Mouse (Mus musculus) embryonic facial prominence, embryonic 14.5 days (tissue): Measurements from ENCODE around the gene Rapgef6. TPM values are rescaled to one million over a fixed set of nuclear protein-coding genes. Genes with fewer than 3 reads are reported as not detected.

ENCODE experiments used
- ATAC-seq: fragments of 200-750 bp; cut with Nextera tagmentation; 2 replicates; pipeline ENCODE4 v1.8.0; 2017; ENCODE audit warnings: low read depth, moderate number of reproducible peaks, moderate TSS enrichment
- DNase-seq: peaks from one replicate; pipeline ENCODE4 v3.0.0-alpha.2; 2015; ENCODE audit warnings: low spot score
- H3K27ac ChIP-seq: fragments of 300-500 bp; sonication (generic); replicated peaks from 2 replicates; pipeline ENCODE4 v1.5.1; 2014; ENCODE audit warnings: low read depth, mild to moderate bottlenecking, low read length, moderate library complexity
- H3K27me3 ChIP-seq: fragments of 300-500 bp; sonication (generic); replicated peaks from 2 replicates; pipeline ENCODE4 v1.6.1; 2014; ENCODE audit warnings: low read length; ENCODE audit not compliant: control insufficient read depth, insufficient read depth
- H3K36me3 ChIP-seq: fragments of 300-500 bp; sonication (generic); 2 replicates; pipeline ENCODE4 v1.6.1; 2014; ENCODE audit warnings: low read length, mixed read lengths; ENCODE audit not compliant: control insufficient read depth, insufficient read depth
- H3K4me1 ChIP-seq: fragments of 300-500 bp; sonication (generic); 2 replicates; pipeline ENCODE4 v1.6.1; 2014; ENCODE audit warnings: antibody characterized with exemption, low read length; ENCODE audit not compliant: control insufficient read depth, insufficient read depth
- H3K4me2 ChIP-seq: fragments of 300-500 bp; sonication (generic); 2 replicates; pipeline ENCODE4 v1.6.1; 2014; ENCODE audit warnings: low read depth, mild to moderate bottlenecking, low read length, moderate library complexity, mixed read lengths
- H3K4me3 ChIP-seq: fragments of 300-500 bp; sonication (generic); 2 replicates; pipeline ENCODE4 v1.5.1; 2014; ENCODE audit warnings: low read depth, mild to moderate bottlenecking, low read length
- H3K9ac ChIP-seq: fragments of 300-500 bp; sonication (generic); 2 replicates; pipeline ENCODE4 v1.6.1; 2014; ENCODE audit warnings: low read depth, mild to moderate bottlenecking, low read length, moderate library complexity, mixed read lengths
- H3K9me3 ChIP-seq: fragments of 300-500 bp; sonication (generic); 2 replicates; pipeline ENCODE4 v1.6.1; 2016; ENCODE audit warnings: low read length; ENCODE audit not compliant: control insufficient read depth
- WGBS: fragments of 180-500 bp; shearing (Covaris S2); extraction: QIAGEN DNeasy Blood & Tissue Kit; methylation state at CpG from one replicate; pipeline ENCODE4 v1.1.7; 2014; 5-methylcytosine and 5-hydroxymethylcytosine counted together
- microRNA-seq: library from miRNA; unstranded; fragments of <30 nt; microRNA quantifications from one replicate; pipeline ENCODE4, GENCODE M21; 2016; ENCODE audit warnings: borderline number of aligned reads
- polyA plus RNA-seq: library from polyadenylated mRNA; unstranded; fragments of >200 nt; fragmentation: Nextera tagmentation; extraction: Ambion mirVana; gene quantifications from 2 replicates; pipeline ENCODE4 v1.2.1, GENCODE M21; 2014

Rapgef6 gene
- polyA plus RNA-seq, 1 experiment from 2014 or later, result 24.0 TPM

GRCm38 (mm10) chr11:54739012-54739750 lies 216.5 kb downstream of the Rapgef6 start:
- Histone ChIP-seq H3K4me1 (no peaks in the 10 kb centered on the region), H3K9me3 (no peaks in the 10 kb centered on the region), H3K4me2 (no peak overlapping the region), H3K9ac (no peak overlapping the region), H3K4me3 (no peak overlapping the region), H3K27ac (no peak overlapping the region), H3K27me3 (no peaks in the 10 kb centered on the region), H3K36me3 (peaks cover 44% of the 10 kb centered on the region)
- ATAC-seq, result no peak
- no peak for DNase-seq
- WGBS, result 93% methylated on average over 4 of the region's 4 CpGs

GRCm38 (mm10) chr11:54741330-54741729 lies 218.7 kb downstream of the Rapgef6 start:
- Histone ChIP-seq H3K4me2 (no peak overlapping the region), H3K36me3 (peaks cover 35% of the 10 kb centered on the region), H3K9me3 (no peaks in the 10 kb centered on the region), H3K4me3 (no peak overlapping the region), H3K27me3 (no peaks in the 10 kb centered on the region), H3K4me1 (no peaks in the 10 kb centered on the region), H3K27ac (no peak overlapping the region), H3K9ac (no peak overlapping the region)
- DNase-seq, result no peak
- 94% methylated on average over 2 of the region's 2 CpGs for WGBS
- ATAC-seq, result no peak

- DNase-seq (no peak), ATAC-seq (no peak)
- Histone ChIP-seq H3K27me3 (no peaks in the 10 kb centered on the region), H3K36me3 (peaks cover 20% of the 10 kb centered on the region), H3K4me1 (no peaks in the 10 kb centered on the region), H3K4me3 (no peak overlapping the region), H3K27ac (no peak overlapping the region), H3K9me3 (no peaks in the 10 kb centered on the region), H3K4me2 (no peak overlapping the region), H3K9ac (no peak overlapping the region)
- WGBS, result 75% methylated on average over 1 of the region's 1 CpGs
These were observed 221.6 kb downstream of the Rapgef6 start for GRCm38 (mm10) chr11:54744231-54744630.

Small RNA genes within 50 kb of the gene (microRNA-seq; reads per million reads assigned to microRNA genes)
- gene Gm26116, result not detected

Other genes starting within 250 kb of the Rapgef6 start
- gene Acsl6, start 219.0 kb upstream of the Rapgef6 start, polyA plus RNA-seq, result 2.3 and 3.2 TPM in 2 replicates
- not detected in 2 replicates for gene Meikin, start 152.2 kb upstream of the Rapgef6 start, polyA plus RNA-seq
- gene Fnip1, start 84.6 kb upstream of the Rapgef6 start, polyA plus RNA-seq, result 14.7 and 14.8 TPM in 2 replicates